Mouse (Mus musculus) retina, adult 2 months (tissue): Measurements from ENCODE around the gene Rab10.
"Not testable (repeated sequence)": the region's sequence is repeated elsewhere in the genome, so short reads cannot be mapped to it uniquely, and the experiment has no call there.

Experiments
- DNase-seq: peaks from one replicate; pipeline ENCODE4 v3.0.0-alpha.2; 2012; ENCODE audit warnings: low read depth, low spot score

The Rab10 gene

GRCm38 (mm10) chr12:3309391-3310320 lies at the start of gene Rab10:
Gene Rab10 (minus strand): TSS chr12:3309969.
- DNase-seq = peak; percentile 99

GRCm38 (mm10) chr12:3359302-3359701 lies 49.5 kb upstream of the Rab10 start:
- DNase-seq = peak; percentile 57

GRCm38 (mm10) chr12:3356824-3357223 lies 47.1 kb upstream of the Rab10 start:
- no peak for DNase-seq

- no peak for DNase-seq
Measured at GRCm38 (mm10) chr12:3355068-3355467, 45.3 kb upstream of the Rab10 start.

- no peak for DNase-seq
Measured at GRCm38 (mm10) chr12:3352216-3352615, 42.4 kb upstream of the Rab10 start.

GRCm38 (mm10) chr12:3350136-3350535 lies 40.4 kb upstream of the Rab10 start:
- no peak for DNase-seq

- no peak for DNase-seq
Measured at GRCm38 (mm10) chr12:3349387-3349786, 39.6 kb upstream of the Rab10 start.

GRCm38 (mm10) chr12:3347682-3348081 lies 37.9 kb upstream of the Rab10 start:
- DNase-seq = no peak

GRCm38 (mm10) chr12:3345038-3345437 lies 35.3 kb upstream of the Rab10 start:
- DNase-seq = no peak

GRCm38 (mm10) chr12:3344155-3344554 lies 34.4 kb upstream of the Rab10 start:
- no peak for DNase-seq

GRCm38 (mm10) chr12:3338931-3339330 lies 29.2 kb upstream of the Rab10 start:
- no peak for DNase-seq

- DNase-seq = no peak
Measured at GRCm38 (mm10) chr12:3329677-3330076, 19.9 kb upstream of the Rab10 start.

GRCm38 (mm10) chr12:3325232-3325631 lies 15.5 kb upstream of the Rab10 start:
- no peak for DNase-seq

GRCm38 (mm10) chr12:3323241-3323640 lies 13.5 kb upstream of the Rab10 start:
- DNase-seq = no peak

GRCm38 (mm10) chr12:3319377-3319776 lies 9.6 kb upstream of the Rab10 start:
- no peak for DNase-seq

- DNase-seq = no peak
Measured at GRCm38 (mm10) chr12:3316937-3317336, 7.2 kb upstream of the Rab10 start.

GRCm38 (mm10) chr12:3316083-3316482 lies 6.3 kb upstream of the Rab10 start:
- no peak for DNase-seq

GRCm38 (mm10) chr12:3312886-3313285 lies 3.1 kb upstream of the Rab10 start:
- DNase-seq = no peak

GRCm38 (mm10) chr12:3310321-3310692 lies 538 bp upstream of the Rab10 start:
- DNase-seq = no peak

- no peak for DNase-seq
Measured at GRCm38 (mm10) chr12:3308541-3309241, 1.1 kb downstream of the Rab10 start.

- no peak for DNase-seq
Measured at GRCm38 (mm10) chr12:3307587-3307986, 2.2 kb downstream of the Rab10 start.

- no peak for DNase-seq
Measured at GRCm38 (mm10) chr12:3305238-3305637, 4.5 kb downstream of the Rab10 start.

- DNase-seq = not testable (repeated sequence)
Measured at GRCm38 (mm10) chr12:3297622-3298021, 12.1 kb downstream of the Rab10 start.
